18 mouse cellular contexts compared by ENCODE assay signal in genomic region chr12:71549336-71549735, GRCm38 (mm10).
DNase-seq lines count a peak whose midpoint lies in the region; ATAC-seq lines count a peak whose summit lies in the region.
"Had no signal": no experiment of that assay in that cellular context is flagged by ENCODE, and none has a peak within 500 bp of the region (broad histone marks: within the 10 kb centered on the region; RNA-seq: fewer than 3 reads in every experiment).

No protein-coding gene starts in this region.

- H3K9me3 ChIP-seq in midbrain, embryonic 14.5 days (ENCODE audit: control insufficient read depth, low read length): no peaks in the 10 kb centered on the region
- no peaks in the 10 kb centered on the region for H3K9me3 ChIP-seq in midbrain, embryonic 15.5 days
- H3K9me3 ChIP-seq: forebrain, embryonic 15.5 days; hindbrain, embryonic 15.5 days; neural tube, embryonic 15.5 days had no signal

- no peaks in the 10 kb centered on the region for H3K36me3 ChIP-seq in midbrain, embryonic 14.5 days (ENCODE audit: control insufficient read depth, insufficient read depth, low read length)
- H3K36me3 ChIP-seq in midbrain, embryonic 15.5 days (replicated peaks): no peaks in the 10 kb centered on the region
- H3K36me3 ChIP-seq: forebrain, embryonic 15.5 days; hindbrain, embryonic 15.5 days; neural tube, embryonic 15.5 days had no signal

- H3K4me2 ChIP-seq in midbrain, embryonic 14.5 days (ENCODE audit: low read length): no peak overlapping the region
- no peak overlapping the region for H3K4me2 ChIP-seq in midbrain, embryonic 15.5 days
- H3K4me2 ChIP-seq: forebrain, embryonic 15.5 days; heart, embryonic 11.5 days; hindbrain, embryonic 15.5 days; neural tube, embryonic 15.5 days had no signal

- WGBS in midbrain, embryonic 14.5 days: 62% methylated on average over 6 of the region's 6 CpGs
- 49% methylated on average over 6 of the region's 6 CpGs for WGBS in midbrain, embryonic 15.5 days

- ATAC-seq in cerebellum, adult (ENCODE audit: insufficient number of reproducible peaks, low FRiP score, low TSS enrichment): no peak
- no peak for ATAC-seq in midbrain, embryonic 14.5 days (ENCODE audit: low FRiP score, low TSS enrichment)
- no peak for ATAC-seq in midbrain, embryonic 15.5 days (replicated peaks)
- ATAC-seq in megakaryocyte, adult 5-6 weeks (ENCODE audit: poor library complexity, severe bottlenecking): peak; percentile 26; the same call in 1 of the 2 replicates
- ATAC-seq: forebrain, embryonic 15.5 days had no signal

- H3K4me1 ChIP-seq in midbrain, embryonic 14.5 days (ENCODE audit: control insufficient read depth, insufficient read depth, low read length): no peaks in the 10 kb centered on the region
- H3K4me1 ChIP-seq in midbrain, embryonic 15.5 days: peaks cover 10% of the 10 kb centered on the region; the same call in 1 of the 2 replicates

- peak; percentile 24 to 38 for DNase-seq in cerebellum, postnatal 25 days
- DNase-seq in kidney, postnatal 36 days: peak; percentile 2 to 15
- DNase-seq in kidney, postnatal 4 days: no peak
- peak; percentile 58 for DNase-seq in midbrain, embryonic 14.5 days
- DNase-seq in adrenal gland, postnatal 25 days: no peak
- DNase-seq: heart, postnatal 10 days; kidney, adult 11 months; liver; right cerebral cortex, postnatal 25 days; thymus, adult 2 months had no signal

- no peak overlapping the region for H3K9ac ChIP-seq in midbrain, embryonic 14.5 days (replicated peaks; ENCODE audit: low read length)
- no peak overlapping the region for H3K9ac ChIP-seq in midbrain, embryonic 15.5 days
- H3K9ac ChIP-seq: forebrain, embryonic 15.5 days; hindbrain, embryonic 15.5 days; neural tube, embryonic 15.5 days had no signal

- H3K27ac ChIP-seq in midbrain, embryonic 14.5 days (replicated peaks; ENCODE audit: low read depth, low read length): no peak overlapping the region
- H3K27ac ChIP-seq in midbrain, embryonic 15.5 days: no peak overlapping the region
- H3K27ac ChIP-seq: forebrain, embryonic 15.5 days; hindbrain, embryonic 15.5 days; neural tube, embryonic 15.5 days had no signal

- H3K27me3 ChIP-seq in midbrain, embryonic 14.5 days (ENCODE audit: control insufficient read depth, insufficient read depth, low read length): no peaks in the 10 kb centered on the region
- no peaks in the 10 kb centered on the region; the same call in 1 of the 2 replicates for H3K27me3 ChIP-seq in midbrain, embryonic 15.5 days (replicated peaks)
- H3K27me3 ChIP-seq: forebrain, embryonic 15.5 days; hindbrain, embryonic 15.5 days; neural tube, embryonic 15.5 days had no signal

- H3K4me3 ChIP-seq in midbrain, embryonic 14.5 days (replicated peaks; ENCODE audit: low read depth, low read length): no peak overlapping the region
- no peak overlapping the region for H3K4me3 ChIP-seq in midbrain, embryonic 15.5 days
- H3K4me3 ChIP-seq: erythroblast, embryonic 14.5 days; forebrain, embryonic 15.5 days; hindbrain, embryonic 15.5 days; neural tube, embryonic 15.5 days had no signal

Comparison
In these comparisons a context has a peak if more than half of its experiments do, and no peak if none do; other contexts are left out.
1. DNase-seq: peak in cerebellum, postnatal 25 days (2 of 2), kidney, postnatal 36 days (2 of 2) and midbrain, embryonic 14.5 days (single experiment); none in kidney, postnatal 4 days (0 of 2) and adrenal gland, postnatal 25 days (single experiment).